Mouse (Mus musculus) liver, adult 2 months (tissue): ENCODE measurements around the gene Fasl. TPM values are rescaled to one million over a fixed set of nuclear protein-coding genes. Genes with fewer than 3 reads are reported as not detected.

Experiments used
- DNase-seq: peaks from one replicate; pipeline ENCODE4 v3.0.0-alpha.2; 2011; ENCODE audit warnings: low read depth, low spot score; ENCODE audit errors: extremely low read depth
- H3K27ac ChIP-seq: fragments of 200-500 bp; replicated peaks from 2 replicates; pipeline ENCODE4 v1.5.1; 2012; ENCODE audit warnings: low read depth, mild to moderate bottlenecking, control low read depth, inconsistent platforms, low read length; ENCODE audit not compliant: insufficient read depth
- H3K27me3 ChIP-seq: fragments of 200-500 bp; 2 replicates; pipeline ENCODE4 v1.6.1; 2012; ENCODE audit warnings: mild to moderate bottlenecking, moderate library complexity, low read length, inconsistent platforms; ENCODE audit not compliant: control insufficient read depth, insufficient read depth
- H3K36me3 ChIP-seq: fragments of 200-500 bp; 2 replicates; pipeline ENCODE4 v1.6.1; 2012; ENCODE audit warnings: low read length, inconsistent platforms; ENCODE audit not compliant: control insufficient read depth, insufficient read depth
- H3K4me1 ChIP-seq: fragments of 200-500 bp; 2 replicates; pipeline ENCODE4 v1.6.1; 2011; ENCODE audit warnings: low read length; ENCODE audit not compliant: control insufficient read depth, insufficient read depth
- H3K4me3 ChIP-seq: fragments of 200-500 bp; 2 replicates; pipeline ENCODE4 v1.5.1; 2011; ENCODE audit warnings: low read depth, mild to moderate bottlenecking, control low read depth, low read length, moderate library complexity; ENCODE audit not compliant: insufficient read depth
- H3K79me2 ChIP-seq: fragments of 200-500 bp; 2 replicates; pipeline ENCODE4 v1.6.1; 2012; ENCODE audit warnings: inconsistent platforms, mild to moderate bottlenecking, low read length, moderate library complexity; ENCODE audit not compliant: control insufficient read depth, insufficient read depth
- H3K9ac ChIP-seq: fragments of 200-500 bp; 2 replicates; pipeline ENCODE4 v1.6.1; 2012; ENCODE audit warnings: low read depth, mild to moderate bottlenecking, control low read depth, inconsistent platforms, low read length
- CTCF ChIP-seq: fragments of 200-500 bp; IDR thresholded peaks from 2 replicates; pipeline ENCODE4 v1.5.1; 2011; ENCODE audit warnings: low read depth, low read length, control low read depth
- POLR2A ChIP-seq: fragments of 200-500 bp; IDR thresholded peaks from 2 replicates; pipeline ENCODE4 v1.6.1; 2011; ENCODE audit warnings: low read length, control low read depth; ENCODE audit not compliant: insufficient read depth; ENCODE audit errors: extremely low read depth
- WGBS: fragments of 180-500 bp; shearing (Covaris S2); methylation state at CpG from one replicate; pipeline ENCODE4 v1.1.7; 2018; 5-methylcytosine and 5-hydroxymethylcytosine counted together
- polyA plus RNA-seq: library from polyadenylated mRNA; depleted of rRNA; stranded (reverse); fragments of >200 nt; gene quantifications from 2 replicates; pipeline ENCODE4 v1.2.3, GENCODE M21; 2012; rRNA removed
- total RNA-seq: library from RNA; depleted of rRNA; stranded (reverse); fragments of >200 nt; gene quantifications from 2 replicates; pipeline ENCODE4 v1.2.3, GENCODE M21; 2014; rRNA removed

The Fasl gene
- total RNA-seq: 0.20 and 0.28 TPM in 2 replicates
- 0.12 TPM in 2 replicates for polyA plus RNA-seq

- H3K79me2 ChIP-seq: no peaks in the 10 kb centered on the region
- no peak within 1 kb of the TSS for H3K4me3 ChIP-seq
- H3K9ac ChIP-seq: no peak within 1 kb of the TSS
- 88% methylated on average over 9 of the region's 9 CpGs for WGBS
- H3K4me1 ChIP-seq: no peaks in the 10 kb centered on the region
- no peaks in the 10 kb centered on the region for H3K27me3 ChIP-seq
- no peak within 1 kb of the TSS for H3K27ac ChIP-seq
- no peak for TF ChIP-seq POLR2A
- TF ChIP-seq CTCF: no peak
- DNase-seq: no peak
- H3K36me3 ChIP-seq: no peaks in the 10 kb centered on the region
These were observed at the start of gene Fasl for GRCm38 (mm10) chr1:161788339-161788738. Gene Fasl (minus strand): TSS chr1:161788495.

GRCm38 (mm10) chr1:161826677-161827076 lies 38.4 kb upstream of the Fasl start:
- Histone ChIP-seq H3K4me1 (no peaks in the 10 kb centered on the region), H3K9ac (no peak overlapping the region), H3K79me2 (no peaks in the 10 kb centered on the region), H3K4me3 (no peak overlapping the region), H3K27me3 (no peaks in the 10 kb centered on the region), H3K36me3 (peaks cover 19% of the 10 kb centered on the region), H3K27ac (no peak overlapping the region)
- TF ChIP-seq POLR2A (no peak), CTCF (no peak)
- WGBS: 95% methylated on average over 2 of the region's 2 CpGs
- DNase-seq: no peak

- no peak overlapping the region; the same call in 1 of the 2 replicates for H3K27ac ChIP-seq
- TF ChIP-seq CTCF (no peak), POLR2A (no peak)
- DNase-seq: no peak
- WGBS: 75% methylated on average over 5 of the region's 5 CpGs
- H3K9ac ChIP-seq: no peak overlapping the region
- H3K79me2 ChIP-seq: no peaks in the 10 kb centered on the region
- H3K36me3 ChIP-seq: peaks cover 3% of the 10 kb centered on the region; the same call in 1 of the 2 replicates
- H3K4me3 ChIP-seq: no peak overlapping the region
- H3K4me1 ChIP-seq: no peaks in the 10 kb centered on the region; the same call in 1 of the 2 replicates
- H3K27me3 ChIP-seq: no peaks in the 10 kb centered on the region
These were observed 21.1 kb upstream of the Fasl start for GRCm38 (mm10) chr1:161809428-161809827.

- TF ChIP-seq POLR2A: no peak
- no peak for TF ChIP-seq CTCF
- 30% methylated on average over 6 of the region's 6 CpGs for WGBS
- no peaks in the 10 kb centered on the region; the same call in 1 of the 2 replicates for H3K4me1 ChIP-seq
- no peaks in the 10 kb centered on the region for H3K79me2 ChIP-seq
- DNase-seq: peak; percentile 15
- no peak overlapping the region for H3K9ac ChIP-seq
- H3K4me3 ChIP-seq: no peak overlapping the region
- no peak overlapping the region for H3K27ac ChIP-seq
- H3K36me3 ChIP-seq: peaks cover 3% of the 10 kb centered on the region; the same call in 1 of the 2 replicates
- no peaks in the 10 kb centered on the region for H3K27me3 ChIP-seq
These were observed 20.7 kb upstream of the Fasl start for GRCm38 (mm10) chr1:161808980-161809379.

GRCm38 (mm10) chr1:161804541-161804971 lies 16.3 kb upstream of the Fasl start:
- H3K4me3 ChIP-seq: no peak overlapping the region
- TF ChIP-seq CTCF (no peak), POLR2A (no peak)
- DNase-seq: no peak
- H3K4me1 ChIP-seq: no peaks in the 10 kb centered on the region; the same call in 1 of the 2 replicates
- no peak overlapping the region for H3K27ac ChIP-seq
- H3K27me3 ChIP-seq: no peaks in the 10 kb centered on the region
- H3K9ac ChIP-seq: no peak overlapping the region
- no peaks in the 10 kb centered on the region for H3K79me2 ChIP-seq
- WGBS: 82% methylated on average over 8 of the region's 8 CpGs
- H3K36me3 ChIP-seq: no peaks in the 10 kb centered on the region

GRCm38 (mm10) chr1:161801321-161801720 lies 13.0 kb upstream of the Fasl start:
- TF ChIP-seq CTCF: no peak
- TF ChIP-seq POLR2A: no peak
- Histone ChIP-seq H3K9ac (no peak overlapping the region), H3K4me1 (no peaks in the 10 kb centered on the region), H3K4me3 (no peak overlapping the region), H3K79me2 (no peaks in the 10 kb centered on the region), H3K36me3 (no peaks in the 10 kb centered on the region), H3K27ac (no peak overlapping the region), H3K27me3 (no peaks in the 10 kb centered on the region)
- no peak for DNase-seq
- 76% methylated on average over 2 of the region's 2 CpGs for WGBS
